Mouse (Mus musculus): ENCODE measurements around the gene Hemk1. TPM values are rescaled to one million over a fixed set of nuclear protein-coding genes. Genes with fewer than 3 reads are reported as not detected.

Hemk1 gene
- 10.6 and 11.6 TPM in 2 replicates for polyA plus RNA-seq (2016; fragmentation: Nextera tagmentation; extraction: Ambion mirVana)

DNA sequence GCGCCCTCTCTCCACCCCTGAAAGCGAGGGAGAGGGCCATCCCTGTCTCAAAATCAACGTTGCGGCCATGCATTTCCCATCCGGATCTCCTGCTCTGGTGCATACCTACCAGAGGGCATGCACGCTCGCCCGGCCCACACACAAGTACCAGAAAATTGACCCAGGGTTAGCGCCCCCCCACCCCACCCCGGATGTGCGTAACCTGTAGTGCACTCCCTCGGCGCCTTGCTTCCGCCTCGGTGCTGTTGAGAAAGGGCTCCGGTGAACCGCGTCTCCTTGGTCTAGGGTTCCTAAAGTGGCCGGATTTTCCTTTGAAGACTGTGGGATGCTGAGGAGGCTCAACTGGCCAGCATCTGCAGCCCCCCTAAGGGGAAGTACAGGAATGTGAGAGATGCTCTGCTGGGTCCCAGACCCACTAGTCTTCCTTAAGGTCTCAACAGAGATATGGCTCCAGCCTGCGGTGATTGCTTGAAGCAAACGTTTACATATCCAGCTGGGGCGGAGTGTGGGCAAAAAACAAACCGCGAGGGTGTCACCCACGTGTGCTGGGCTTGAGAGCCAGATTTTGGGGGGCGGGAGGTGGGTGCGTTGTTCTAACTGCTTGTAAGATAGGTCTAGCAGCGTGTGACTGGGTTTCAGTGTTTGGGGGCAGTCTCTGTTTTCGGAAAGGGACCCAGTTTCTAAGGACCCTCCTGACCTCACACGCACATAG lies at the start of gene Hemk1:
TSS of gene Hemk1 (minus strand) at position 179 of the 712 bp plus-strand sequence.
- Histone ChIP-seq H3K36me3 (peaks cover 8% of the 10 kb centered on the region), H3K4me3 (replicated peaks) (peak within 1 kb of the TSS; percentile 60), H3K27me3 (peaks cover 24% of the 10 kb centered on the region), H3K4me1 (replicated peaks) (peaks cover 18% of the 10 kb centered on the region), H3K9me3 (no peaks in the 10 kb centered on the region), H3K4me2 (peak within 1 kb of the TSS; percentile 86), H3K9ac (replicated peaks) (peak within 1 kb of the TSS; percentile 69), H3K27ac (no peak within 1 kb of the TSS)
- peak; percentile 57 for ATAC-seq (ENCODE audit: insufficient number of reproducible peaks, insufficient read depth, low FRiP score, low TSS enrichment, low read depth)
- WGBS = 5% methylated on average over 30 of the region's 30 CpGs

DNA sequence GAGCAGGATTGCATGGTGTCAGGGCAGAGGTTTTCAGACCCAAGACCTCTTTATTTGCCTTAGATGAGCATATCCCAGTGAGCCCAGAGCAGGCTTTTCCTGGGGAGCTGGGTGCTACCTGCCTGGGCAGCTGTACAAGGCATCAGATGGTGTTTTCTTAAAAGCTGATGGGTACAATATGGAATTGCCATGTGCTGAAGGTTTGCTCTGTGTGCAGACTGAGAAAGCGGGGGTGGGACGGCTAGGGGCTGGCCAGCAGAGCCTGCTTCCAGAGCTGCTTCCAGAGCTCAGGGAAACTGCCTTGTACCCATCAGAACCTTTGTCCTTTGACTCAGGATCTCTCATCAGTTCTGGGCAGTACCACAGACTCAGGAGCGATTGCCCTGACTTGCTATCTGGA lies 49.6 kb upstream of the Hemk1 start:
- no peaks in the 10 kb centered on the region for H3K36me3 ChIP-seq
- no peak for ATAC-seq (ENCODE audit: insufficient number of reproducible peaks, insufficient read depth, low FRiP score, low TSS enrichment, low read depth)
- no peak overlapping the region for H3K4me2 ChIP-seq
- no peaks in the 10 kb centered on the region for H3K9me3 ChIP-seq
- H3K4me1 ChIP-seq (replicated peaks) = peaks cover 11% of the 10 kb centered on the region; the same call in 1 of the 2 replicates
- 89% methylated on average over 3 of the region's 3 CpGs for WGBS
- no peak overlapping the region for H3K27ac ChIP-seq
- no peak overlapping the region for H3K9ac ChIP-seq (replicated peaks)
- H3K27me3 ChIP-seq = peaks cover 73% of the 10 kb centered on the region
- H3K4me3 ChIP-seq (replicated peaks) = no peak overlapping the region

DNA sequence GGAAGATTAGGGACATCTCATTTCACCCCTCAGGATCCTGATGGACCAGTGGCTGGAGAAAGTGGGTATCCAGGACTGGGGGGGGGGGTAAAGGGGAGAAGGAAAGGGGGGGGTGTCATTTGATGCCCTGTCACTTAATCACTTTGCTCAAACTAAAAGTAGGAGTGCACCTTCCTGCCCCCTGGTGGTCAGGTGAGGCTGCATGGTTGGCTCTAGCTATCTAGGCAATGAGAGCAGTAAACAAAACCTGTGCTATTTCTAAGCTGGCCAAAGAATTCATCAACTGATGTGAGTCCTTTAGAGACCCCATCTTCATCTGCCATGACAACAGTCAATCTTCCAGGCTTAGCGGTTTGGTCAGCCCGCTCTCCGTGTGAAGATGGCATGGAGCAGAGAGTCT lies 48.6 kb upstream of the Hemk1 start:
- no peak overlapping the region for H3K4me2 ChIP-seq
- no peak for ATAC-seq (ENCODE audit: insufficient number of reproducible peaks, insufficient read depth, low FRiP score, low TSS enrichment, low read depth)
- H3K36me3 ChIP-seq = no peaks in the 10 kb centered on the region
- H3K4me1 ChIP-seq (replicated peaks) = peaks cover 11% of the 10 kb centered on the region; the same call in 1 of the 2 replicates
- H3K9me3 ChIP-seq = no peaks in the 10 kb centered on the region
- no peak overlapping the region for H3K27ac ChIP-seq
- H3K4me3 ChIP-seq (replicated peaks) = no peak overlapping the region
- peaks cover 82% of the 10 kb centered on the region for H3K27me3 ChIP-seq
- WGBS = 58% methylated on average over 3 of the region's 3 CpGs
- no peak overlapping the region for H3K9ac ChIP-seq (replicated peaks)

DNA sequence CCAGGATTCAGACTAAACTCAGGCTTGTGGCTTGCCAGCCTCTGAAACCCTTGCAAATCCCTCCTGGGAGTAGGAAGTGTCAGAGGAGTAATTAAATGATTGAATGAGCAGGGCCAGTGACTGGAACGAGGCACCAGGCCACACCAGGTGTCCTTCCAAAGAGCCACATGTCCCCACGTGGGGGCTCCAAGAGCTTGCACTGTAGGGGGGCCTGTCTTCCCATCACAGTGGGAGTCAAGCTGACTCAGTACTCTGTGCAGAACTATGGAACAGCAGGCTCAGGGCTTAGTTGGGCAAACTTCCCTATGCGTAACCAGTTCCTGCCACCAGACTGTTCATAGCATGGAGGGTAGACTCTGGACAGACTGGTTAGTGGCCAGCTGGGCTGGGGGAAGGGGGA lies 46.2 kb upstream of the Hemk1 start:
- 29% methylated on average over 3 of the region's 3 CpGs for WGBS
- Histone ChIP-seq H3K4me1 (replicated peaks) (peaks cover 6% of the 10 kb centered on the region; the same call in 1 of the 2 replicates), H3K27me3 (peaks cover 94% of the 10 kb centered on the region), H3K36me3 (no peaks in the 10 kb centered on the region), H3K9me3 (no peaks in the 10 kb centered on the region), H3K27ac (no peak overlapping the region), H3K9ac (replicated peaks) (no peak overlapping the region), H3K4me3 (replicated peaks) (no peak overlapping the region), H3K4me2 (no peak overlapping the region)
- ATAC-seq (ENCODE audit: insufficient number of reproducible peaks, insufficient read depth, low FRiP score, low TSS enrichment, low read depth) = no peak

- Histone ChIP-seq H3K4me3 (replicated peaks) (no peak overlapping the region), H3K4me2 (no peak overlapping the region), H3K4me1 (replicated peaks) (peaks cover 8% of the 10 kb centered on the region), H3K9me3 (no peaks in the 10 kb centered on the region), H3K27ac (no peak overlapping the region), H3K36me3 (no peaks in the 10 kb centered on the region), H3K9ac (replicated peaks) (no peak overlapping the region), H3K27me3 (peaks cover 100% of the 10 kb centered on the region)
- no peak for ATAC-seq (ENCODE audit: insufficient number of reproducible peaks, insufficient read depth, low FRiP score, low TSS enrichment, low read depth)
- WGBS = 7% methylated on average over 8 of the region's 8 CpGs
Observed at GRCm38 (mm10) chr9:107381723-107382122, 43.6 kb upstream of the Hemk1 start.

DNA sequence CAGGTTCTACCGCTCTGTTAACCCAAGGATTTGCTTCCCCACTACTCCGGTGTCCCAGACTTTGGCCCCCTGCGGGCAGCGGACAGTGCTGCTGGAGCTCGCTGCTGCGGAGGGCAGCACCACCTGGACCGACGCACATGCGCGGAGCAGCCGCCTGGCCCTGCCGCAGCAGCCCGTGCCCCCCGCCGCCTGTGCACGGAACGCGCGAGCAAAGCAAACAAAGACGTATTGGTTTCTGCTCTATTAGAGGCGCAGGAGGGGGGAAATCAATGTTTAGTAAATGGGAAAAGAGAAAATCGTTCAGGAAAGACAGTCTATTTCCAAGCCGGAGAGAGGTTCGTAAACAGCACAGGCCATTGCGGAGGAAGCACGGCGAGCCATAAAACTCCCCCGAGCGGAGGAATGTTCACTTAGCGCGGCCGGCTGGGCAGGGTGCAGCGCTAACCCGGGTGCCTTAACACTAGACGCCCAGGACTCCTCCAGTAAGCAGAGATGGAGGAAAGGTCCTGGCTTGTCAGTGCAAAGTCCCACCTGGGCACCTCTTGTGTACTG lies 39.9 kb upstream of the Hemk1 start:
- Histone ChIP-seq H3K27ac (no peak overlapping the region), H3K9me3 (no peaks in the 10 kb centered on the region), H3K4me1 (replicated peaks) (peaks cover 8% of the 10 kb centered on the region), H3K27me3 (peaks cover 98% of the 10 kb centered on the region), H3K4me2 (peak overlapping the region; percentile 75), H3K9ac (replicated peaks) (peak overlapping the region; percentile 45; the same call in 1 of the 2 replicates), H3K36me3 (no peaks in the 10 kb centered on the region), H3K4me3 (replicated peaks) (peak overlapping the region; percentile 45)
- ATAC-seq (ENCODE audit: insufficient number of reproducible peaks, insufficient read depth, low FRiP score, low TSS enrichment, low read depth) = no peak
- WGBS = under 1% methylated on average over 35 of the region's 35 CpGs

DNA sequence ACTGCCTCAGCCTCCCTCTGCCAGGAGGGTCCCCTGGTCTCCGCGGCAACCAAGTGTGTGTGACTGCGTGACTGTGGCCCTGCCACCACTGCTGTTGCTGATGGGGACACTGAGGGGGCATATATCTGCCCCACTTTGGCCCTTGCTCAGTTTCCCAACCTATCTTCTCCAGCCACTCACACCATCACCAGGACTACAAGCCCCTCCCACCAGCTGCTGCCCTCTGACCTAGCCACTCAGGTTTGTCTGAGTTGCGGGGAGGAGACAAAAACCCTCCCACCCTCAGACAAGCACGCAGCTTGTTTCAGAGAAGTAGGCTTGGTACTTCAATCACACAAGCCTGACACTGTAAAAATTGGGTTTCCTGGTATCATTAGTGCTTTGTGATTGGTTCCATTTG lies 37.3 kb upstream of the Hemk1 start:
- Histone ChIP-seq H3K9ac (replicated peaks) (no peak overlapping the region), H3K27ac (no peak overlapping the region), H3K9me3 (no peaks in the 10 kb centered on the region), H3K27me3 (peaks cover 83% of the 10 kb centered on the region), H3K4me3 (replicated peaks) (no peak overlapping the region), H3K4me2 (no peak overlapping the region), H3K36me3 (no peaks in the 10 kb centered on the region), H3K4me1 (replicated peaks) (peaks cover 14% of the 10 kb centered on the region)
- WGBS = 14% methylated on average over 5 of the region's 5 CpGs
- no peak for ATAC-seq (ENCODE audit: insufficient number of reproducible peaks, insufficient read depth, low FRiP score, low TSS enrichment, low read depth)

DNA sequence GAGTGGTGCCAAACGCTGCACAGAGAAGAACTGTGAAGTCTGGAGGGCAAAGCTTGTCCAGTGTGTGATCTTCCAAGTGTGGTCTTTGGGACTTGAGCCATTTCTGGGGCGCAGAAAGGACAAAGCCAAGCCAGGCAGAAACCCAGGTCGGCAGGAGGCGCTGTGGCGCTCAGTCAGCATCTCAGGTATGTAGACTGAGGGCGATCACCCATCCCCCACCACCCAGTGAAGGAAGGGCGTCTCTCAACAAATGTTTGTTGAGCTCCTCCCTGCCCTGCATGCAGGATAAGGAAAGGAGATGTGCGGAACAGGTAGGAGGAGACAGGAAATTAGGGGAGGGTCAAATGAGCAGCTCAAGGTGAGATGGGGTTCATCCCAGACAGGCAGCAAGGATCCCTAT lies 36.5 kb upstream of the Hemk1 start:
- WGBS = 7% methylated on average over 8 of the region's 8 CpGs
- H3K4me2 ChIP-seq = no peak overlapping the region
- H3K9ac ChIP-seq (replicated peaks) = no peak overlapping the region
- no peaks in the 10 kb centered on the region for H3K36me3 ChIP-seq
- ATAC-seq (ENCODE audit: insufficient number of reproducible peaks, insufficient read depth, low FRiP score, low TSS enrichment, low read depth) = no peak
- H3K27ac ChIP-seq = no peak overlapping the region
- H3K9me3 ChIP-seq = no peaks in the 10 kb centered on the region
- H3K4me3 ChIP-seq (replicated peaks) = no peak overlapping the region
- peaks cover 83% of the 10 kb centered on the region for H3K27me3 ChIP-seq
- H3K4me1 ChIP-seq (replicated peaks) = peaks cover 21% of the 10 kb centered on the region

GRCm38 (mm10) chr9:107372441-107372840 lies 34.3 kb upstream of the Hemk1 start:
- Histone ChIP-seq H3K9me3 (no peaks in the 10 kb centered on the region), H3K4me2 (no peak overlapping the region), H3K27me3 (peaks cover 79% of the 10 kb centered on the region), H3K9ac (replicated peaks) (no peak overlapping the region), H3K36me3 (no peaks in the 10 kb centered on the region), H3K4me1 (replicated peaks) (peaks cover 13% of the 10 kb centered on the region; the same call in 1 of the 2 replicates), H3K27ac (no peak overlapping the region), H3K4me3 (replicated peaks) (no peak overlapping the region)
- 44% methylated on average over 4 of the region's 4 CpGs for WGBS
- ATAC-seq (ENCODE audit: insufficient number of reproducible peaks, insufficient read depth, low FRiP score, low TSS enrichment, low read depth) = no peak

DNA sequence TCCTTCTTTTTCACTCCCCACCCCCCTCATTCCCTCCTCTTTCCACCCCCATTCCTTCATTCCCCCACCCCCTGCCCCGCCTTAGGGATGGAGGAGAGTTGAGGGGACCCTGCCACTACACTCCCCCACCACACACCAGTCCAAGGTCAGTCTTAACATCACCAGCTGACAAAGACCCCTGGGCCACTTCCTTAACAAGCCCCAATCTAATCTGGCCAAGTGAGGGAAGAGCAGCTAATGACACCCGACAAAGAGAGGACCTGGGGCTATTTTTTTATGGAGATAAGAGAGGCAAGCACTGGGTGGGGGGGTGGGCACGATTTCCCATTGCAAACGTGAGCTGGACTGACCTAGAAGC lies 31.9 kb upstream of the Hemk1 start:
- Histone ChIP-seq H3K27ac (no peak overlapping the region), H3K4me3 (replicated peaks) (no peak overlapping the region), H3K4me1 (replicated peaks) (peaks cover 13% of the 10 kb centered on the region; the same call in 1 of the 2 replicates), H3K9me3 (no peaks in the 10 kb centered on the region), H3K4me2 (no peak overlapping the region), H3K36me3 (no peaks in the 10 kb centered on the region), H3K27me3 (peaks cover 66% of the 10 kb centered on the region), H3K9ac (replicated peaks) (no peak overlapping the region)
- no peak for ATAC-seq (ENCODE audit: insufficient number of reproducible peaks, insufficient read depth, low FRiP score, low TSS enrichment, low read depth)
- 5% methylated on average over 4 of the region's 4 CpGs for WGBS

DNA sequence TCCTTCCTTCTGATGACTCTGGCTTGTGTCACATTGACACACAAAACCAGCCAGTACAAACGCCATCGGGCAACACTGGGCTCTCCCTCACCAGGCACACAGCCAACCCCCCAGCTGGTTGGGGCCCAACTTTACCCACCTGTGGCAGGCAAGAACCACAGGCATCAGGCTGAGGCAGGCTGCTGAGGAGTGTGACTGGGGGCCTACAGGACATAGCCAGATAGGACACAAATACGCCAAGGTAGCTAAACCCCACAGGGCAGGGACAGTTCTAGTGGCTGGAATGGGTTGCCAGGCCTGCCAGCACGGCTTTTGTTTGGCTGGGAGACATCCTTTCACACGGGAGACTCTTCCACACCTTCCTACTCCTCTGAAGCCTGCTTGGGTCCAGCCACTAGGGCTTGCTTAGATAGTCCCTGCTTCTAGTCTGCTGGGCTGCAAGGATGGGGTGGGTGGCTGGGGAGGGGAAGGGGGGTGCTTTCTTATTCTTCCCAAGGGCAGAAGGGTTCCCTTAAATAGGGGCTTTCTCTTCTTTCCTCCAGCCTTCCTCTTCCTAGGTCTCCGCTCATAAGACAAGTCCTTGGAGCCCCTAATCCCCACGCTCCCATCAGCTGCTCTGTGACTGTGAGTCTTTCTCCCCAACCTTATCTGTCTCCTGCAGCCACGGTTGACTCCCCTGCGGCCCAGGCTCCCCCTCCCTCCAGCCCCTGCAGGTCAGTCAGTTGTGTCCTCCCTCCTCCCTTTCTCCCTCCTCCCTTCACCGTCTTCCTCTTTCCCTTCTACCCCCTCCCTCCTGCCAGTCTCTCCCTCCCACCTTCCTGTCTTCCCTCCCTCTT lies 31.3 kb upstream of the Hemk1 start:
- H3K4me2 ChIP-seq = no peak overlapping the region
- H3K9ac ChIP-seq (replicated peaks) = no peak overlapping the region
- no peak for ATAC-seq (ENCODE audit: insufficient number of reproducible peaks, insufficient read depth, low FRiP score, low TSS enrichment, low read depth)
- WGBS = 38% methylated on average over 10 of the region's 10 CpGs
- no peak overlapping the region for H3K4me3 ChIP-seq (replicated peaks)
- H3K27ac ChIP-seq = 0 out of 2 replicates have a peak overlapping the region, but pooled peaks have one; percentile 29
- peaks cover 15% of the 10 kb centered on the region; the same call in 1 of the 2 replicates for H3K4me1 ChIP-seq (replicated peaks)
- H3K36me3 ChIP-seq = no peaks in the 10 kb centered on the region
- peaks cover 63% of the 10 kb centered on the region for H3K27me3 ChIP-seq
- no peaks in the 10 kb centered on the region for H3K9me3 ChIP-seq

All from limb, embryonic 12.5 days (tissue).